Mouse (Mus musculus) forebrain, embryonic 12.5 days (tissue): ENCODE measurements around the gene 5730522E02Rik. TPM values are rescaled to one million over a fixed set of nuclear protein-coding genes. Genes with fewer than 3 reads are reported as not detected.

Source experiments
- ATAC-seq: fragments of 200-750 bp; cut with Nextera tagmentation; 2 replicates; pipeline ENCODE4 v1.8.0; 2017; ENCODE audit warnings: moderate TSS enrichment; ENCODE audit not compliant: low FRiP score
- H3K27ac ChIP-seq: fragments of 300-500 bp; sonication (generic); 2 replicates; pipeline ENCODE4 v1.5.1; 2016; ENCODE audit warnings: mild to moderate bottlenecking
- H3K27me3 ChIP-seq: fragments of 300-500 bp; sonication (generic); 2 replicates; pipeline ENCODE4 v1.6.1; 2016; ENCODE audit warnings: mild to moderate bottlenecking
- H3K36me3 ChIP-seq: fragments of 300-500 bp; sonication (generic); replicated peaks from 2 replicates; pipeline ENCODE4 v1.6.1; 2016; ENCODE audit warnings: mild to moderate bottlenecking
- H3K4me1 ChIP-seq: fragments of 300-500 bp; sonication (generic); 2 replicates; pipeline ENCODE4 v1.6.1; 2016
- H3K4me2 ChIP-seq: fragments of 300-500 bp; sonication (generic); 2 replicates; pipeline ENCODE4 v1.6.1; 2016; ENCODE audit warnings: mild to moderate bottlenecking, moderate library complexity
- H3K4me3 ChIP-seq: fragments of 300-500 bp; sonication (generic); replicated peaks from 2 replicates; pipeline ENCODE4 v1.5.1; 2016; ENCODE audit warnings: mild to moderate bottlenecking
- H3K9ac ChIP-seq: fragments of 300-500 bp; sonication (generic); 2 replicates; pipeline ENCODE4 v1.6.1; 2016; ENCODE audit warnings: mild to moderate bottlenecking
- H3K9me3 ChIP-seq: fragments of 300-500 bp; sonication (generic); 2 replicates; pipeline ENCODE4 v1.6.1; 2016
- WGBS: fragments of 180-500 bp; shearing (Covaris S2); methylation state at CpG from one replicate; pipeline ENCODE4 v1.1.7; 2016; 5-methylcytosine and 5-hydroxymethylcytosine counted together
- microRNA-seq: library from miRNA; unstranded; fragments of <30 nt; microRNA quantifications from one replicate; pipeline ENCODE4, GENCODE M21; 2017
- polyA plus RNA-seq: library from polyadenylated mRNA; unstranded; fragments of >200 nt; fragmentation: Nextera tagmentation; extraction: Ambion mirVana; gene quantifications from 2 replicates; pipeline ENCODE4 v1.2.1, GENCODE M21; 2016

Gene 5730522E02Rik
- polyA plus RNA-seq, 1 experiment from 2014 or later: 10.6 TPM

DNA sequence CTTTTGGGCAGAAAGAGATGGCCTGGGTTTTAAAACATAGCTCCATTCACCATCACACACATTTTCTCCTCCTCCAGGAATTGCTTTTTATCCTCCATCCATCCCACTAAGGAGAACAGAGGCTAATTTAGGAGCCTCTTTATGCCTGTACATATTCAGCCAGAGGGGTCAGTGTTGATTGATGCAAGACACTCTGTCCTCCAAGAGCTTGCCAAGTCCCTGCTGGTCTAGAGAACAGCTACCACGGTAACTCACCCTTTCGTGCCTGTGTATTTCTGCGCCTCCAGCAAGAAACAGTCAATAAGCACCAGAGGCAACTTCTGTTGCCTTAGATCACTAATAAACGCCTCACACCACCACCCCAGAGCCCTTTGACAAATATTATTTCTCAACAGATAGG, 620.3 kb downstream of the 5730522E02Rik start:
- H3K36me3 ChIP-seq: no peaks in the 10 kb centered on the region
- H3K4me2 ChIP-seq: no peak overlapping the region
- ATAC-seq: no peak
- no peak overlapping the region for H3K4me3 ChIP-seq
- no peaks in the 10 kb centered on the region for H3K9me3 ChIP-seq
- H3K27ac ChIP-seq: no peak overlapping the region
- WGBS: 77% methylated on average over 4 of the region's 4 CpGs
- H3K27me3 ChIP-seq: 0 out of 2 replicates have a peak, but pooled peaks cover 3% of the 10 kb centered on the region
- H3K4me1 ChIP-seq: peaks cover 10% of the 10 kb centered on the region
- no peak overlapping the region for H3K9ac ChIP-seq

DNA sequence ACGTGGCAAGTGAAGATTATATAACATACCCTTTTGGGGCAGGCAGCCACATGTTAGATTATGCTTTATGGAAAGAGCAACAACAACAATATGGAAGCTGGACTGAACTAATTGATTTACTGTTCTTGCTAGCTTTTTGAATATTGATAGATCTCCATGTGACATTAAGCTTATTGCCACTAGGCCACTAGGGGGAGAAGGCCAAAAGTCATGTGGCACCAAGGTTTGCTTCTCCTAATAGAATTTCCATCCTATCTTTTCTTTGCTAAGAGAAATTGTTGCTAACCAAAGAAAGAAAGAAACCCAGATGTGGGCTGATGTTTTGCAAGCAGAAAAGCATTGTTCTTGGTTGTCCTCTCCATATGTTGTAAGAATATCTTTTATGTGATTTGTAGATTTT, 621.1 kb downstream of the 5730522E02Rik start:
- no peak overlapping the region for H3K4me2 ChIP-seq
- H3K27ac ChIP-seq: no peak overlapping the region
- 0 out of 2 replicates have a peak, but pooled peaks cover 3% of the 10 kb centered on the region for H3K27me3 ChIP-seq
- ATAC-seq: no peak
- H3K9ac ChIP-seq: no peak overlapping the region
- WGBS: 63% methylated on average over 1 of the region's 1 CpGs
- H3K4me3 ChIP-seq: no peak overlapping the region
- peaks cover 10% of the 10 kb centered on the region for H3K4me1 ChIP-seq
- H3K9me3 ChIP-seq: no peaks in the 10 kb centered on the region
- H3K36me3 ChIP-seq: no peaks in the 10 kb centered on the region

DNA sequence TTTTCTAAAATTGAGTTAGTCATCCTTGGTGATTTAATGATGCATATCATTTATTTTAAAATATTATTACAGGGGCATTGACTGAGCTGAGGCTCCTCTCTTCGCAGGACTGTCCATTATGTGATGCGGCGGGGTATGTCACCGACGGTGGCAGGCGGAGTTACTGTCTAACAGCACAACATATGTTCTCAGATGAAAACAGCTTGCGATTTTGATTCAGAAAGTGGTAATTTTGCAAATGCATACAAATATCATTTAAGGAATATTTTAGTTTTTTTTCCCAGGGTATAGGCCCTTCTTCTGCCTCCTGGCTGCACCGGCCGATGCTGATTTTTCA, 636.5 kb downstream of the 5730522E02Rik start:
- Histone ChIP-seq H3K9me3 (no peaks in the 10 kb centered on the region), H3K27ac (0 out of 2 replicates have a peak overlapping the region, but pooled peaks have one; percentile 19), H3K9ac (no peak overlapping the region), H3K4me3 (no peak overlapping the region), H3K4me2 (no peak overlapping the region), H3K27me3 (no peaks in the 10 kb centered on the region), H3K4me1 (no peaks in the 10 kb centered on the region), H3K36me3 (no peaks in the 10 kb centered on the region)
- peak; percentile 51 for ATAC-seq
- WGBS: 83% methylated on average over 9 of the region's 9 CpGs

DNA sequence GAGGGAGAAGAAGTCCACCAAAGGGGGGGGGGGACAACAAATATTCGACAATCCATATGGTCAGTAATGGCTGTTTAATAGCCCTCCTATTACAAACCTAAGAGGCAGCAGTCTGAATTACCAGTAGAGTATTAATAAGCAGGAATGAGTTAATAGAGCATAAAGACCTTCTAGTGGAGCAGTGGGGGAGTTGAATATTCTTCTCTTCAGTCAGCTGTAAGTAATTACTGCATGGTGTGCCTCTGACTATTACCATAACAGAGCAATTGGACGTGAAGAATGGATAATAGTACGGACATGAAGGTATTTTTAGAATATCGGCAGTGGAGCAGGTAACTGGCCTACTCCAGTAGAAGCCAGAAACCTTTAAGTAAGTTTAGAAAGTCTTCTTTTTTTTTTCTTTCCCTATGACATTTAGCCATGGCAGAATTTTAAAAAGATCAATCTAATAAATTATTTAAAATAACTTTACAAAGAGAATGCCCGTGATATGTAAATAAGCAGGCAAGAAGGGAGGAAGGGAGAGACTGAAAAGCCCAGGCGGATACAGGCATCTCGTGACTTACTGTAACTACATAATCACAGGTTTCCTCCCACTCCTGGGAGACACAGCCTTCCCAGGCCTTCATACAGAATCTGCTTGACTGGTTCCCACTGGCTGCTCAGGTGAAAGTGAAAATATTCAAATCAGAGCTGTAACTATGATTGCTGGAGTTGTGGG, 637.0 kb downstream of the 5730522E02Rik start:
- H3K4me2 ChIP-seq: no peak overlapping the region
- H3K4me3 ChIP-seq: no peak overlapping the region
- no peaks in the 10 kb centered on the region for H3K27me3 ChIP-seq
- no peaks in the 10 kb centered on the region for H3K36me3 ChIP-seq
- no peaks in the 10 kb centered on the region for H3K9me3 ChIP-seq
- no peaks in the 10 kb centered on the region for H3K4me1 ChIP-seq
- no peak overlapping the region for H3K9ac ChIP-seq
- peak; percentile 76 for ATAC-seq
- 0 out of 2 replicates have a peak overlapping the region, but pooled peaks have one; percentile 19 for H3K27ac ChIP-seq
- WGBS: 51% methylated on average over 7 of the region's 7 CpGs

DNA sequence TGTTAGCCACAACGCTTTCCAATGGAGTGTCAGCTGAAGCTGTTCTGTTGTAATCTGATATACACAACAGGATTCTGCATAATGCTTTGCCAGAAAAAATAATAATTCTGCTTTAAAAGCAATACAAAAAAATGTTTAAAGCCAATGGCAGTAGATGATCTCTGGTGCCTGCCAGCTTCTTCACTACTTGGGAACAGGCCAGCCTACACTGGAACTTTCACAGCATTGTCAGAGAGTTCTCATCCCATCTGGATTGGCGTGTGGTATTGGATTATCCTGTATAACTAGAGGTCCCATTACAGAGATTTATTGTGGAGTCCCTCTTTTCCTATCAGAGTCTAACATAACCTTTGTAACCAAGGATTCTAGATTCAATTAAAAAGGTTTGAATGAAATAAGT, 639.2 kb downstream of the 5730522E02Rik start:
- no peak overlapping the region for H3K4me3 ChIP-seq
- no peak for ATAC-seq
- H3K27ac ChIP-seq: no peak overlapping the region
- no peaks in the 10 kb centered on the region for H3K9me3 ChIP-seq
- no peaks in the 10 kb centered on the region for H3K4me1 ChIP-seq
- WGBS: 81% methylated on average over 2 of the region's 2 CpGs
- no peaks in the 10 kb centered on the region for H3K27me3 ChIP-seq
- H3K4me2 ChIP-seq: no peak overlapping the region
- H3K9ac ChIP-seq: no peak overlapping the region
- no peaks in the 10 kb centered on the region for H3K36me3 ChIP-seq

Small RNA genes within 50 kb of the gene (microRNA-seq; reads per million reads assigned to microRNA genes)
- gene Mir6372: not detected

Other genes with a start within 250 kb of the 5730522E02Rik start
- 23.6 and 25.0 TPM in 2 replicates for gene Fancl, start 175.4 kb upstream of the 5730522E02Rik start, polyA plus RNA-seq